Mouse (Mus musculus) heart, embryonic 16.5 days (tissue): Measurements from ENCODE around the gene Gm21887. TPM values are rescaled to one million over a fixed set of nuclear protein-coding genes. Genes with fewer than 3 reads are reported as not detected.
A peak's percentile ranks its signal among the peaks of the same experiment; 100 is the strongest.
"Not testable (repeated sequence)": the region's sequence is repeated elsewhere in the genome, so short reads cannot be mapped to it uniquely, and the experiment has no call there.

ENCODE experiments used
- ATAC-seq: fragments of 200-750 bp; cut with Nextera tagmentation; replicated peaks from 2 replicates; pipeline ENCODE4 v1.8.0; 2017; ENCODE audit warnings: moderate number of reproducible peaks; ENCODE audit not compliant: insufficient read depth, low FRiP score; ENCODE audit errors: extremely low read depth
- H3K27ac ChIP-seq: fragments of 300-500 bp; sonication (generic); 2 replicates; pipeline ENCODE4 v1.5.1; 2014; ENCODE audit warnings: mild to moderate bottlenecking, low read length, control low read depth, moderate library complexity
- H3K27me3 ChIP-seq: fragments of 300-500 bp; sonication (generic); 2 replicates; pipeline ENCODE4 v1.6.1; 2014; ENCODE audit warnings: low read length, mixed read lengths; ENCODE audit not compliant: control insufficient read depth, insufficient read depth
- H3K36me3 ChIP-seq: fragments of 300-500 bp; sonication (generic); 2 replicates; pipeline ENCODE4 v1.6.1; 2014; ENCODE audit not compliant: control insufficient read depth, insufficient read depth
- H3K4me1 ChIP-seq: fragments of 300-500 bp; sonication (generic); 2 replicates; pipeline ENCODE4 v1.6.1; 2014; ENCODE audit warnings: low read length, mixed read lengths; ENCODE audit not compliant: control insufficient read depth, insufficient read depth
- H3K4me2 ChIP-seq: fragments of 300-500 bp; sonication (generic); 2 replicates; pipeline ENCODE4 v1.6.1; 2014; ENCODE audit warnings: low read depth, mild to moderate bottlenecking, control low read depth, low read length
- H3K4me3 ChIP-seq: fragments of 300-500 bp; sonication (generic); 2 replicates; pipeline ENCODE4 v1.5.1; 2014; ENCODE audit warnings: mild to moderate bottlenecking, control low read depth, low read length
- H3K9ac ChIP-seq: fragments of 300-500 bp; sonication (generic); 2 replicates; pipeline ENCODE4 v1.6.1; 2014; ENCODE audit warnings: low read length, control low read depth
- H3K9me3 ChIP-seq: fragments of 300-500 bp; sonication (generic); replicated peaks from 2 replicates; pipeline ENCODE4 v1.6.1; 2016; ENCODE audit warnings: low read length; ENCODE audit not compliant: control insufficient read depth
- WGBS: fragments of 180-500 bp; shearing (Covaris S2); extraction: QIAGEN DNeasy Blood & Tissue Kit; methylation state at CpG from one replicate; pipeline ENCODE4 v1.1.7; 2014; 5-methylcytosine and 5-hydroxymethylcytosine counted together
- polyA plus RNA-seq: library from polyadenylated mRNA; unstranded; fragments of >200 nt; fragmentation: Nextera tagmentation; extraction: Ambion mirVana; gene quantifications from 2 replicates; pipeline ENCODE4 v1.2.1, GENCODE M21; 2015

The Gm21887 gene
- polyA plus RNA-seq, 1 experiment from 2014 or later: 84.5 TPM

- H3K9ac ChIP-seq, H3K4me2 ChIP-seq, H3K4me1 ChIP-seq, H3K4me3 ChIP-seq, ATAC-seq, H3K36me3 ChIP-seq, H3K27me3 ChIP-seq, H3K27ac ChIP-seq: not testable (repeated sequence)
- H3K9me3 ChIP-seq: peaks cover 36% of the 10 kb centered on the region
- WGBS: 49% methylated on average over 2 of the region's 2 CpGs
Measured at GRCm38 (mm10) chrX:170007375-170008178, 1.9 kb upstream of the Gm21887 start.

GRCm38 (mm10) chrX:170008179-170008467 is 1.3 kb upstream of the Gm21887 start:
- not testable (repeated sequence) for H3K4me3 ChIP-seq, H3K36me3 ChIP-seq, H3K27me3 ChIP-seq, H3K27ac ChIP-seq, ATAC-seq, H3K4me2 ChIP-seq, H3K9ac ChIP-seq, H3K4me1 ChIP-seq
- H3K9me3 ChIP-seq: peaks cover 36% of the 10 kb centered on the region

- WGBS: 34% methylated on average over 3 of the region's 3 CpGs
- H3K4me3 ChIP-seq, H3K27me3 ChIP-seq, H3K4me1 ChIP-seq, H3K36me3 ChIP-seq, ATAC-seq, H3K9ac ChIP-seq, H3K4me2 ChIP-seq, H3K27ac ChIP-seq: not testable (repeated sequence)
- peaks cover 36% of the 10 kb centered on the region for H3K9me3 ChIP-seq
Measured at GRCm38 (mm10) chrX:170008584-170008983, 875 bp upstream of the Gm21887 start.

GRCm38 (mm10) chrX:170009801-170010221 is 352 bp downstream of the Gm21887 start:
- H3K27me3 ChIP-seq, H3K36me3 ChIP-seq, H3K4me1 ChIP-seq, H3K4me2 ChIP-seq: not testable (repeated sequence)
- Histone ChIP-seq H3K4me3 (peak overlapping the region; percentile 52), H3K9ac (peak overlapping the region; percentile 71), H3K27ac (peak overlapping the region; percentile 73), H3K9me3 (peaks cover 33% of the 10 kb centered on the region)
- 52% methylated on average over 25 of the region's 25 CpGs for WGBS
- ATAC-seq: peak; percentile 96

- not testable (repeated sequence) for H3K36me3 ChIP-seq, H3K9ac ChIP-seq, H3K27ac ChIP-seq, H3K27me3 ChIP-seq, H3K4me1 ChIP-seq
- Histone ChIP-seq H3K4me3 (peak overlapping the region; percentile 11), H3K9me3 (peaks cover 33% of the 10 kb centered on the region), H3K4me2 (peak overlapping the region; percentile 3; the same call in 1 of the 2 replicates)
- 80% methylated on average over 97 of the region's 97 CpGs for WGBS
- ATAC-seq: peak; percentile 4
Measured at GRCm38 (mm10) chrX:170010581-170011528, 1.4 kb downstream of the Gm21887 start.

GRCm38 (mm10) chrX:170011529-170011879 is 2.0 kb downstream of the Gm21887 start:
- ATAC-seq, H3K4me3 ChIP-seq, H3K36me3 ChIP-seq, H3K4me1 ChIP-seq, H3K9ac ChIP-seq, H3K4me2 ChIP-seq, H3K27me3 ChIP-seq, H3K27ac ChIP-seq: not testable (repeated sequence)
- 100% methylated on average over 1 of the region's 10 CpGs for WGBS
- peaks cover 33% of the 10 kb centered on the region for H3K9me3 ChIP-seq

GRCm38 (mm10) chrX:170013421-170013820 is 4.0 kb downstream of the Gm21887 start:
- Histone ChIP-seq H3K36me3 (peaks cover 18% of the 10 kb centered on the region), H3K9me3 (peaks cover 30% of the 10 kb centered on the region)
- H3K4me2 ChIP-seq, H3K9ac ChIP-seq, H3K4me1 ChIP-seq, H3K27ac ChIP-seq, ATAC-seq, H3K27me3 ChIP-seq, H3K4me3 ChIP-seq: not testable (repeated sequence)
- WGBS: no CpG with 5 or more reads among the region's 13 CpGs

GRCm38 (mm10) chrX:170014038-170014437 is 4.6 kb downstream of the Gm21887 start:
- not testable (repeated sequence) for H3K9ac ChIP-seq, ATAC-seq, H3K27ac ChIP-seq, H3K4me2 ChIP-seq, H3K4me3 ChIP-seq, H3K27me3 ChIP-seq, H3K4me1 ChIP-seq
- peaks cover 33% of the 10 kb centered on the region for H3K9me3 ChIP-seq
- 80% methylated on average over 5 of the region's 13 CpGs for WGBS
- H3K36me3 ChIP-seq: peaks cover 24% of the 10 kb centered on the region

- not testable (repeated sequence) for H3K27me3 ChIP-seq, H3K9ac ChIP-seq, H3K27ac ChIP-seq, H3K4me2 ChIP-seq, H3K4me1 ChIP-seq, H3K4me3 ChIP-seq, ATAC-seq
- Histone ChIP-seq H3K36me3 (peaks cover 28% of the 10 kb centered on the region), H3K9me3 (peaks cover 24% of the 10 kb centered on the region)
- 85% methylated on average over 10 of the region's 12 CpGs for WGBS
Measured at GRCm38 (mm10) chrX:170015883-170016282, 6.4 kb downstream of the Gm21887 start.
